Mouse (Mus musculus) E14TG2a.4 (cell line): ENCODE results near the gene Frat1.

Experiments
- CTCF ChIP-seq: conservative IDR thresholded peaks from 2 replicates; pipeline ENCODE4 v1.5.1; 2014; ENCODE audit warnings: low read length
- NANOG ChIP-seq: IDR thresholded peaks from 2 replicates; pipeline ENCODE4 v1.6.1; 2014; ENCODE audit warnings: borderline replicate concordance, low read length, mixed read lengths
- POU5F1 ChIP-seq: IDR thresholded peaks from 2 replicates; pipeline ENCODE4 v1.6.1; 2014; ENCODE audit warnings: low read length, borderline replicate concordance

DNA sequence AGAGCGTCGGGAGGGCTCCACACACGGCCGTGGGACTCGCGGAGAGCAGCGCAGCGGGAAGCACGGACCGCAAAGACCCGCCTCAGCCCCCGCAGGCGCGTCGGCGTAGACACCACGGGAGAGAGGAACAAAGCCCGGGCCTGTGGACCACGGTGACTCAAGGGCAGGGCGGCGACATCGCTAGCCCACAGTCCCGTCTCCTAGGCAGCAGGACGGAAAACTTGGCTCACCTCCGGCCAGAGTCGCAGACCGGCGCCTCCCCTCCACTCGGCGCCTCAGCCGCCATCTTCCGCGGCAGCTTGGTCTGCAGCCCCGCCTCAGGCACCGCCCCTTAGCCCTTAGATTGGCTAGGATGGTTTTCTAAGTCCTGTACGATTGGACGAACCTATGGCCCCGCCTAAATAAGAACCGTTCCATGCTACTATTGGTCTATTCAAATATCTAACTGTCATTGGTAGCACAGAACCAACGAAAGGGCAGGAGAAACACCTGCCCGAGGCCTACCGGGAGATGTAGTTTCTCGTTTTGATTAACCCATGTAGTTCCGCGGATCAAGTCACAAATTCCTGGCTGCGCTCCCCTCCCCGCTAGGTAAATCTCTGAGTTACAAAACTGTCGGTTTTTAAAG, 27.9 kb upstream of the Frat1 start, which contains the start of gene Arhgap19:
- TF ChIP-seq CTCF (no peak), POU5F1 (no peak), NANOG (no peak)
